Mouse (Mus musculus): ENCODE results near the gene Cd2ap. TPM values are rescaled to one million over a fixed set of nuclear protein-coding genes. Genes with fewer than 3 reads are reported as not detected.

The Cd2ap gene
- total and polyA plus RNA-seq, 3 experiments = 10.7 to 14.3 TPM; not detected in 1

DNA sequence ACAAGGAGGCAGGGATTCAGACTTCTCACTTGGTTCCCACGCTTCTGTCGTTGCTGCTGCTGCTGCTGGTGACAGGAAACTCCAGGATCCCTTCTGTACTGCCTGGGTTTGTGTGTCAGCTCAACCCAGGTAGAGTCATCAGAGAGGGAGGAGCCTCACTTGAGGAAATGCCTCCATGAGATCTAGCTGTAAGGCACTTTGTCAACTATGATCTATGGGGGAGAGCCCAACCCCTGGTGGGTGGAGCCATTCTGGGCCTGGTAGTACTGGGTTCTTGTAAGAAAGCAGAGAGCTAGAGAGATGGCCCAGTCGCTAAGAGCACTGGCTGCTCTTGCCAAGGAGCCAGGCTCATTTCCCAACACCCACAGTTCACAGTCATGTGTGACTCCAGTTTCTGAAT, 34.0 kb upstream of the Cd2ap start (continued):
- TF ChIP-seq RAD21 (IDR thresholded peaks at IDR 0.05; ENCODE audit: low read depth, low read length) (no peak), KAT2A (conservative IDR thresholded peaks at IDR 0.05; ENCODE audit: low read depth, low read length) (no peak), JUND (IDR thresholded peaks at IDR 0.05; ENCODE audit: low read depth, low read length) (no peak), UBTF (IDR thresholded peaks at IDR 0.05; ENCODE audit: borderline replicate concordance, insufficient read depth, low read depth, low read length) (no peak)

- no peaks in the 10 kb centered on the region for H3K79me2 ChIP-seq (ENCODE audit: control insufficient read depth, insufficient read depth, low read length, poor library complexity)
- H3K9ac ChIP-seq (ENCODE audit: control insufficient read depth, low read depth, low read length, poor library complexity, severe bottlenecking) = no peak overlapping the region
- H3K4me1 ChIP-seq (ENCODE audit: control insufficient read depth in 1 of 2, insufficient read depth in 2 of 2, low read length in 2 of 2) = no peaks in the 10 kb centered on the region
- no peaks in the 10 kb centered on the region for H3K27me3 ChIP-seq (ENCODE audit: control insufficient read depth in 1 of 2, insufficient read depth in 2 of 2, low read length in 2 of 2)
- DNase-seq (ENCODE audit: low read depth, low spot score) = no peak
- H3K9me3 ChIP-seq (replicated peaks; ENCODE audit: insufficient read depth, low read length) = no peaks in the 10 kb centered on the region
- H3K36me3 ChIP-seq (ENCODE audit: control insufficient read depth in 1 of 2, insufficient read depth in 2 of 2, low read length in 2 of 2) = no peaks in the 10 kb centered on the region
- TF ChIP-seq CHD1 (IDR thresholded peaks at IDR 0.05; ENCODE audit: low read depth, low read length) = no peak
- no peak overlapping the region for H3K4me3 ChIP-seq (ENCODE audit: control insufficient read depth in 1 of 2, insufficient read depth in 1 of 2, low read depth in 2 of 2, low read length in 2 of 2)
- H3K27ac ChIP-seq (ENCODE audit: control insufficient read depth, low read depth, low read length) = no peak overlapping the region
Measured at GRCm38 (mm10) chr17:42909376-42909775, 32.9 kb upstream of the Cd2ap start.

DNA sequence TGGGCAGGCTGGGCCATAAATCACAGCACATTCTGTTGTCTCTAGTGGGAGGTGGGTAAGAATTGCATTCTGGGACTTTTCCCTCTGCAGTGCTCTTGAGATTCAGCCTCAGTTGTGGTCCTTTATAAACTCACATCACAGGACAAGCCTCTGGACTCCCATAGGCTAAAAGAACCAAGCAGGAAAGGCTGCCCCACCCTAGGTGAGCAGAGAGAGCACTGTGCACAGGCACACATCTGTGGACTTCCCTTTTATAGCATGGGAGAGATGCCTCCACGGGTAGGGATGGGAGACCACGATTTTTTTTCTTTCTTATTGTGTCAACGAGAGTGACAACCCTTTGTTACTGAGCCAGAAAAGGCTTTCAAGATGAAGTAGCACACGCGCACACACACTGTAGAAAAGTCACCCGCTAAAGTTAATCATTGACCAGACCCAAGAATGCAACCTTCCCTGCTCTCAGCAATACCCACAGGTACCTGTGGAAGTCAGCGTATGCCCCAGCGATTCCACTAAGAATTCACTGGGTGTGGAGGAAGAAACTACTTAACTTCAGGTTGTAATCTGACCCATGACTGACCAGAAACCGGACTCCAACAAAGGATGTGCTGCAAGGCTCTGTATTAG, 32.4 kb upstream of the Cd2ap start:
- Histone ChIP-seq H3K9me3 (replicated peaks; ENCODE audit: insufficient read depth, low read length) (no peaks in the 10 kb centered on the region), H3K36me3 (ENCODE audit: control insufficient read depth in 1 of 2, insufficient read depth in 2 of 2, low read length in 2 of 2) (no peaks in the 10 kb centered on the region), H3K79me2 (ENCODE audit: control insufficient read depth, insufficient read depth, low read length, poor library complexity) (no peaks in the 10 kb centered on the region), H3K27ac (ENCODE audit: control insufficient read depth, low read depth, low read length) (no peak overlapping the region), H3K27me3 (ENCODE audit: control insufficient read depth in 1 of 2, insufficient read depth in 2 of 2, low read length in 2 of 2) (no peaks in the 10 kb centered on the region), H3K9ac (ENCODE audit: control insufficient read depth, low read depth, low read length, poor library complexity, severe bottlenecking) (no peak overlapping the region), H3K4me3 (ENCODE audit: control insufficient read depth in 1 of 2, insufficient read depth in 1 of 2, low read depth in 2 of 2, low read length in 2 of 2) (no peak overlapping the region), H3K4me1 (ENCODE audit: control insufficient read depth in 1 of 2, insufficient read depth in 2 of 2, low read length in 2 of 2) (no peaks in the 10 kb centered on the region)
- TF ChIP-seq MYB (IDR thresholded peaks at IDR 0.05; ENCODE audit: low read depth, low read length) (no peak), KAT2A (conservative IDR thresholded peaks at IDR 0.05; ENCODE audit: low read depth, low read length) (no peak), TCF12 (IDR thresholded peaks at IDR 0.05; ENCODE audit: low read depth, low read length) (no peak), POLR2A (IDR thresholded peaks at IDR 0.05; ENCODE audit: control insufficient read depth in 1 of 2, insufficient read depth in 1 of 2, low read depth in 1 of 2, low read length in 2 of 2, poor library complexity in 1 of 2) (no peak), NELFE (IDR thresholded peaks at IDR 0.05; ENCODE audit: low read depth, low read length) (no peak), CHD2 (IDR thresholded peaks at IDR 0.05; ENCODE audit: low read length) (no peak), TAL1 (IDR thresholded peaks at IDR 0.05; ENCODE audit: low read length) (no peak), GATA1 (IDR thresholded peaks at IDR 0.05; ENCODE audit: low read depth, low read length) (no peak)
- no peak for DNase-seq (ENCODE audit: low read depth, low spot score)

DNA sequence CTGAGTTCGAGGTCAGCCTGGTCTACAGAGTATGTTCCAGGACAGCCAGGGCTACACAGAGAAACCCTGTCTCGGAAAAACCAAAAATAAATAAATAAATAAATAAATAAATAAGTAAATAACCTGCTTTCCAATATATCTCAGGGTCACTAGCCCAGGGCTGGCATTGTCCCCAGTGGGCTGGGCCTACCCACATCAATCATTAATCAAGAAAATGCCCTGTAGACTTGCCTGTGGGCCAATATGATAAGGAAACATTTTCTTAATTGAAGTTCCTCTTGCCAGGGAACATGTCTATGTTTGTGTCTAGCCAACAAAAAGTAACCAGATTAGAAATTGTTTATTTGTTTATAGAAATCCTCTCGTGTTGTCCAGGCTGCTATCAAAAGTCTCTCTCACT, 31.7 kb upstream of the Cd2ap start:
- Histone ChIP-seq H3K9me3 (replicated peaks; ENCODE audit: insufficient read depth, low read length) (no peaks in the 10 kb centered on the region), H3K36me3 (ENCODE audit: control insufficient read depth in 1 of 2, insufficient read depth in 2 of 2, low read length in 2 of 2) (no peaks in the 10 kb centered on the region), H3K4me3 (ENCODE audit: control insufficient read depth in 1 of 2, insufficient read depth in 1 of 2, low read depth in 2 of 2, low read length in 2 of 2) (no peak overlapping the region), H3K4me1 (ENCODE audit: control insufficient read depth in 1 of 2, insufficient read depth in 2 of 2, low read length in 2 of 2) (no peaks in the 10 kb centered on the region), H3K9ac (ENCODE audit: control insufficient read depth, low read depth, low read length, poor library complexity, severe bottlenecking) (no peak overlapping the region), H3K27me3 (ENCODE audit: control insufficient read depth in 1 of 2, insufficient read depth in 2 of 2, low read length in 2 of 2) (no peaks in the 10 kb centered on the region), H3K79me2 (ENCODE audit: control insufficient read depth, insufficient read depth, low read length, poor library complexity) (no peaks in the 10 kb centered on the region), H3K27ac (ENCODE audit: control insufficient read depth, low read depth, low read length) (no peak overlapping the region)
- DNase-seq (ENCODE audit: low read depth, low spot score) = no peak
- TF ChIP-seq TCF12 (IDR thresholded peaks at IDR 0.05; ENCODE audit: low read depth, low read length) = no peak
- TF ChIP-seq SIN3A (IDR thresholded peaks at IDR 0.05; ENCODE audit: low read length) = no peak
- TF ChIP-seq USF2 (IDR thresholded peaks at IDR 0.05; ENCODE audit: borderline replicate concordance in 1 of 2, insufficient read depth in 1 of 2, low read depth in 1 of 2, low read length in 2 of 2) = no peak
- no peak for TF ChIP-seq TBP (IDR thresholded peaks at IDR 0.05; ENCODE audit: low read depth, low read length)
- TF ChIP-seq NRF1 (IDR thresholded peaks at IDR 0.05; ENCODE audit: insufficient read depth, low read depth, low read length, poor library complexity, severe bottlenecking) = no peak
- TF ChIP-seq RCOR1 (IDR thresholded peaks at IDR 0.05; ENCODE audit: low read depth, low read length) = no peak
- TF ChIP-seq POLR2AphosphoS2 (IDR thresholded peaks at IDR 0.05; ENCODE audit: low read length) = no peak
- no peak for TF ChIP-seq MYB (IDR thresholded peaks at IDR 0.05; ENCODE audit: low read depth, low read length)
- no peak for TF ChIP-seq ETS1 (IDR thresholded peaks at IDR 0.05; ENCODE audit: low read depth, low read length)
- TF ChIP-seq ZKSCAN1 (IDR thresholded peaks at IDR 0.05; ENCODE audit: low read depth, low read length) = no peak
- TF ChIP-seq NELFE (IDR thresholded peaks at IDR 0.05; ENCODE audit: low read depth, low read length) = no peak
- no peak for TF ChIP-seq E2F4 (IDR thresholded peaks at IDR 0.05; ENCODE audit: borderline replicate concordance, low read depth, low read length)
- TF ChIP-seq MXI1 (IDR thresholded peaks at IDR 0.05; ENCODE audit: low read depth, low read length) = no peak
- TF ChIP-seq ELF1 (IDR thresholded peaks at IDR 0.05; ENCODE audit: low read depth, low read length) = no peak
- TF ChIP-seq GABPA (IDR thresholded peaks at IDR 0.05; ENCODE audit: low read depth, low read length) = no peak
- TF ChIP-seq CHD1 (IDR thresholded peaks at IDR 0.05; ENCODE audit: low read depth, low read length) = no peak

Data from MEL (cell line).